Mouse (Mus musculus) adrenal gland, postnatal 14 days (tissue): ENCODE measurements around the gene Cfap57. TPM values are rescaled to one million over a fixed set of nuclear protein-coding genes. Genes with fewer than 3 reads are reported as not detected.
A peak's percentile ranks its signal among the peaks of the same experiment; 100 is the strongest.
"Not testable (repeated sequence)": the region's sequence is repeated elsewhere in the genome, so short reads cannot be mapped to it uniquely, and the experiment has no call there.

Experiments
- DNase-seq: peaks from one replicate; pipeline ENCODE4 v3.0.0; 2021; ENCODE audit warnings: mixed read lengths
- total RNA-seq: library from RNA; stranded (reverse); gene quantifications from 2 replicates; pipeline ENCODE4 v1.2.3, GENCODE M21; 2021

Cfap57 gene
- total RNA-seq, 1 experiment from 2014 or later, result not detected

- DNase-seq, result peak; percentile 49
Observed at GRCm38 (mm10) chr4:118518208-118518607, 102.4 kb downstream of the Cfap57 start.

GRCm38 (mm10) chr4:118517497-118518146 lies 103.0 kb downstream of the Cfap57 start:
- no peak for DNase-seq

GRCm38 (mm10) chr4:118516699-118517496 lies 103.7 kb downstream of the Cfap57 start:
- DNase-seq, result peak; percentile 41

GRCm38 (mm10) chr4:118509050-118509449 lies 111.5 kb downstream of the Cfap57 start:
- DNase-seq, result no peak

- not testable (repeated sequence) for DNase-seq
Observed at GRCm38 (mm10) chr4:118507171-118507570, 113.4 kb downstream of the Cfap57 start.

GRCm38 (mm10) chr4:118505551-118505950 lies 115.0 kb downstream of the Cfap57 start:
- no peak for DNase-seq

Other genes with a start within 250 kb of the Cfap57 start
- gene Szt2, start 211.5 kb downstream of the Cfap57 start, total RNA-seq, result 18.3 and 22.5 TPM in 2 replicates
- 65.7 and 67.9 TPM in 2 replicates for gene Med8, start 211.4 kb downstream of the Cfap57 start, total RNA-seq
- gene Elovl1, start 192.7 kb downstream of the Cfap57 start, total RNA-seq, result 66.4 and 75.4 TPM in 2 replicates
- gene Cdc20, start 183.4 kb downstream of the Cfap57 start, total RNA-seq, result 24.5 and 25.0 TPM in 2 replicates
- gene Mpl, start 163.3 kb downstream of the Cfap57 start, total RNA-seq, result 0.15 and 0.41 TPM in 2 replicates
- 65.7 and 79.2 TPM in 2 replicates for gene Tie1, start 130.7 kb downstream of the Cfap57 start, total RNA-seq
- gene 2610528J11Rik, start 93.8 kb downstream of the Cfap57 start, total RNA-seq, result 3.6 TPM in 1 of 2 replicates, not detected in the other
- 0.45 and 1.4 TPM in 2 replicates for gene Tmem125, start 76.7 kb downstream of the Cfap57 start, total RNA-seq
- 67.7 and 86.3 TPM in 2 replicates for gene Ebna1bp2, start within 50 bp of the Cfap57 start, total RNA-seq
- not detected in 2 replicates for gene Olfr62, start 38.2 kb upstream of the Cfap57 start, total RNA-seq
- not detected in 2 replicates for gene Olfr1342, start 72.0 kb upstream of the Cfap57 start, total RNA-seq
- gene Olfr1341, start 82.7 kb upstream of the Cfap57 start, total RNA-seq, result not detected in 2 replicates
- not detected in 2 replicates for gene Olfr1340, start 99.4 kb upstream of the Cfap57 start, total RNA-seq
- gene Olfr1339, start 111.4 kb upstream of the Cfap57 start, total RNA-seq, result not detected in 2 replicates
- gene Olfr1338, start 138.0 kb upstream of the Cfap57 start, total RNA-seq, result not detected in 2 replicates
- not detected in 2 replicates for gene Olfr1337, start 161.8 kb upstream of the Cfap57 start, total RNA-seq
- not detected in 2 replicates for gene Olfr1335, start 189.2 kb upstream of the Cfap57 start, total RNA-seq
- gene Olfr1333, start 215.5 kb upstream of the Cfap57 start, total RNA-seq, result not detected in 2 replicates
- gene Olfr1331, start 243.9 kb upstream of the Cfap57 start, total RNA-seq, result not detected in 2 replicates